Mouse (Mus musculus): Measurements from ENCODE around the gene Prpsap1.
"Not testable (repeated sequence)": the region's sequence is repeated elsewhere in the genome, so short reads cannot be mapped to it uniquely, and the experiment has no call there.

Gene Prpsap1

DNA sequence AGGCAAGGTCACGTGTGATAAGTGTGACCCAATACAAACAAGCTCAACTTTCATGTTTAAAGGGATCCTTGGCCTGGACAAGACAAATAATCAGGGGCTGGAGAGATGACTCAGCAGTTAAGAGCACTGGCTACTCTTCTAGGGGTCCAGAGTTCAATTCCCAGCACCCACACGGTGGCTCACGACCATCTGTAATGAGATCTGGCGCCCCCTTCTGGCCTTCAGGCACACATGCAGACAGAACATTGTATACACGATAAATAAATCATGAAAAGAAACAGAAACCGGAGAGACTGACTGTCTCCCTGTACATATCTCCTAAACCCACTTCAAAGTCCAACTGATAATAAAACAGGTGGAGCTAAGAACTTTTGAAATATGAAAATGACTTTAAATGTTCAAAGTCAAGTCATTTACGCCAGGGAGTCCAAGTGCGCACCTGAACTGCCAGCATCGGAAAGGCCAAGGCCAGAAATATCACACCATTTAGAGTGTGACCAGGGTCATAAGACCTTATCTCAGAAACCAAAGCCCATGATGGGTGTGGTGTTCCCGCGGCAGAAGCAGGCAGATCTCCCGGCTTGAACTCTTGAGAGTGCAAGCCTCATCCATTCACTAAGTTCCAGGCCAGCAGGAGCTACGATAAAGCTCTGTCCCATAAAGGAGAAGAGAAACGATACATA lies 5.2 kb downstream of the Prpsap1 start:
- DNase-seq (ENCODE audit: low read depth, low spot score), result peak; percentile 90

DNA sequence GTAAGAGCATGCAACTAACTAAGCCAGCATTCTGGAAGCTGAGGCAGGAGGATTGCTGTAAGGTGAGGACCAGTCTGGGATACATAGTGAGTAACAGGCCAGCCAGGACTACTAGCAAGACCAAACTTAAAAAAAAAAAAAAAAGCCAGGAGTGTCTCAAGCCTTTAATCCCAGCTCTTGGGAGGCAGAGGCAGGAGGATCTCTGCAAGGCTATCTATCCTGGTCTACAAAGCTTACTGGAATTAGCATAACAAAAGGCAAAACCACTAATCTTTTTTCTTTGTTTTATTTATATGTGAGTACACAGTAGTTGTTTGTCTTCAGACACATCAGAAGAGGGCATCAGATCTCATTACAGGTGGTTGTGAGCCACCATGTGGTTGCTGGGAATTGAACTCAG lies 5.8 kb downstream of the Prpsap1 start:
- DNase-seq (ENCODE audit: low read depth, low spot score), result peak; percentile 63

DNA sequence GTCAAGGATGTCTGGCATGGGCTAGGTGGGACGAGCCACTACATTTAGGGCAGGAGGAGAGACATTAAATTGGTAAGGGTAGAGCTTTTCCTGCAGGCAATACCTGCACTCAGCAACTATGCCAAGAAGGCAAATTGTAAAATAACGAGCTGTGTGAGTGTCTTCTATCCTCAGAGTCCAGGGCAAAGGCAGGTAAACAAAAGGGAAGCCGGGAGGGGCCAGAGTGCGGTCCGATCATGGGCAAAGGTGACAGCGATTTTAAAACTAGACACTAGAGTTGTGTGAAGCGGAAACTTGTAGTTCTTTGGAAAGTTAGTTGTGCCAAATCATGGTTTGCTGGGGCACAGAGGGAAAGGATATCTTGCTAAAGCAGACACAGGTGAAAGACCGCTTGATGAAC lies 9.7 kb downstream of the Prpsap1 start:
- no peak for DNase-seq (ENCODE audit: low read depth, low spot score)

DNA sequence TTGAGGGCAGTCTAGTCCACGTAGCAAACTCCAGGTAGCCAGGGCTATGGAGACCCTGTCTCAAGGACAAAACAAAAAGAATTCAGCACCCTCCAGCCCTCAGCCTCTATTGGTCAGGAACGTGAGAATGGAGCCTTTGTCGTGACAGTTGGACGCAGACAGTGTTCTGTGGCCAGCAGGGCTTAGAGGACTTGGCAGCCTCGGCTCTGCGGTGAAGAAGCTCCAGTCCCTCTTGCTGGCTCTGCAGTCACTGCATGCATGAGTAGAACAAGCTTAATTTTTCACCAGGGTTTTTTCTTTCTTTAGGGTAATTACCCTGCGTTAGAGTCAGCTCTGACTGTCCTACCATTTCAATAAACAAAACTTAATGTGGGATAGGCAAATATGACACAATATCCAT lies 12.2 kb downstream of the Prpsap1 start:
- DNase-seq (ENCODE audit: low read depth, low spot score), result no peak

DNA sequence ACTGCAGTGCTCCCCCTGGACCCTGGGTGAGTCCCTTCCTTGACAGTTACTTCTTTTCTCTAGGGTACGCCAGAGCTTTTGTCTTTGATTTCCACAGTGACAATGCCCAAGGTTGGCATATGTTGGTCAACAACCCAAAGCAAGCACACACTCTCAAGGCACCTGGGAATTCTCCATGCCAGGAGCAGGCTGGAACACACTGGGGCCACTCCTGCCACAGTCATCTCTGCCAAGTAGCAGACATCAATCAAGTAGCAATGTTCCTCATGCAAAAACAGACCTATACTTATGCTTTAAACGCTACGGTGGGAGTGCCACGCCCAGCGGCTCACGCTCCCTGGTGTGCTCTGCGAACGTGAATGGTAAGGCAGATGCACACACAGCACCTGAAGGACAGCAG lies 13.0 kb downstream of the Prpsap1 start:
- DNase-seq (ENCODE audit: low read depth, low spot score), result no peak

DNA sequence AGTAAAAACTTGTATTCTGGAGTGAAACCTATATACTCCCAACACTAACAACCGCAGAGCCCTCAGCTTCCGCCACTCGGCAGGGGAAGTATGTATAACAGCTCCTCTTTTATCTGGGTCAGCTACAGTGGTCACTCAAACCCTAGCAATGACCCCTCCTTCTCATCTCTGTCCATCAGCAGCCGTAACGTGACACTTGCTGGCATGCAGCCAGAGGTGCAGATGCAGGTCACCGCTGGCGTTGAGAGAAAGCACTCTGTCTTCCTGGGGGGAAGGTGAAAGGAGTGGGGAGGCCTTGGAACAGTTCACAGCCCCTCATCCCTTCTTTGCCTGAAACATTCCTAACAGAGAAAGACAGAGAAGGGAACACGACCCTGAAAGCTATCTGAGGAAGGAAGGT lies 14.2 kb downstream of the Prpsap1 start:
- DNase-seq (ENCODE audit: low read depth, low spot score), result no peak

DNA sequence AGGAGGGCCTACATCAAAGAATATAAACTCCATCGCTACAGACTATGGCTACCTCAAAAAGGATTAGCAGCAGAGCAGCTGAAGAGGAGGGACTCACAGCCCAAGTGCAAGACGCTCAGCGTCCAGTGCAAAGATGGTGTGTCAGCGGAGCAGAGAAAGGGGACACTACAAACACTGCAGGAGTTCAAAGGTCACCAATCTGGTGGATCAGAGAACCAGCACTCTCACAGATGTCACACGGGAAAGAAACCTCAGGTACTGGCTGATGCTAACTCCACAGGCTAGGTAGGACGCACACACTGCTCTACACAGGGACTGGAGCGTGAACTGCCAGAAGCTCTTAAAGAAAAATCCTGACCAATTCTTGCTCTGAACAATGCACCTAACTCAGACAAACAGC lies 15.0 kb downstream of the Prpsap1 start:
- no peak for DNase-seq (ENCODE audit: low read depth, low spot score)

DNA sequence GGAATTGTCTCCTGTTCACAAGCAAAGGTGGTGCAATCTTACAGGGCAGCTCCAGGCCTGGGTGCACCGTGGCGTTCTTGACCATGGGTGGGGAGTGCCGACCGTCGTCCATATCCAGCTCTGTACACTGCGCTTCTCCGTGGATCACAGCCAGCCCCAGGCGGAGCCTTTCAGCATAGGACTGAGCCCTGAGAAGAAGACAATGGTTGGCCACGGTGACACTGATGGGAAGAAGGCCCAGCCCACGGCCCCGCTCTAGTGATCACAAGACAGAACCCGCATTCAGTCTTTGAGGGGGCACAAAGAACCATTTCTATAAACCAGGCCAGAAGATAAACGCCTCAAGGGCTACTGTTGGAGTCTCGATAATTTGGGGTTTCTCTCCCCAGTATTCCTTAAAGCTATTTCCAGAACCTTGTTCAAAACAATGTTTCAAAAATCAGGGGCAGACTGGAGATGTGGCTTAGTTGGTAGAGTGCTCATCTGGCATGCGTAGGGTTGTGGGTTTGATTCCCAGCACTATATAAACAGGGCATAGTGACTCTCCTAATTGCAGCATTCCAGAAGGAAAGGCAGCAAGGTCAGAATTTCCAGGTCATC lies 16.7 kb downstream of the Prpsap1 start:
- no peak for DNase-seq (ENCODE audit: low read depth, low spot score)

DNA sequence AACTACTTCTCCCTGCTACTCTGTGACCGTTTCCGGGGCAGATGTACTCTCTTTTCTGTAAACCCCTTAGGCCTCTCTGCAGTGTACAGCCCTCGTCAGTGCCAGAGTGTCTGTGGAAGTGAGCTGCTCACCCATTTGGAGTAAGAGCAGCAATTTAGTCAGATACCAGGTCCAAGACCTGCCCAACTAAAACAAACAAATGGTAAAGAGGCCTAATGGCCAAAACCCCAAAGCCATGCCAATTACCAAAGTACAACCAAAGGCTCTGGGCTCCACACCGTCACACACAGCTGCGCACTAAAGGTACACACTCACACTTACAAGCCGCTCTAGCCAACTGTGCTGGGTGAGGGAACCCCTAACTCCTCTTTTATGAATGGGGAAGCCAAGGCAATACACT lies 17.3 kb downstream of the Prpsap1 start:
- no peak for DNase-seq (ENCODE audit: low read depth, low spot score)

DNA sequence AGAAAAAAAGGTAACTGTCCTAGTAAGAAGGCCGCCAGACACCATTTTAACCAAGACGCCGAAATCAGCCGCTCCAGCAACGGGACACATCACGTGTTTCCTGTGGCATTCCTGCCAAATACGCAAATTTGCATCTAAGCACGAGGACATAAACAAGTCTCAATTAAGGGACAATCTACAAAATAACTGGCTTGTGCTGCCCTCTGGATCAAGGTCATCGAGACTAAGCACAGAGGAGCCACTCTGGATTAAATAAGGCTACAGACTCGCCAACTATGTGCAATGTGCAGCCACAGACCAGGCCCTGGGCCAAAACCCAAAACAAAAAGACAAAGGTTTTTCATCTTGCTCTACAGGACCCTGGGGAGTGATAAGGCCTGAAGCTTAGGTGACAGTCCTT lies 18.0 kb downstream of the Prpsap1 start:
- DNase-seq (ENCODE audit: low read depth, low spot score), result no peak

DNA sequence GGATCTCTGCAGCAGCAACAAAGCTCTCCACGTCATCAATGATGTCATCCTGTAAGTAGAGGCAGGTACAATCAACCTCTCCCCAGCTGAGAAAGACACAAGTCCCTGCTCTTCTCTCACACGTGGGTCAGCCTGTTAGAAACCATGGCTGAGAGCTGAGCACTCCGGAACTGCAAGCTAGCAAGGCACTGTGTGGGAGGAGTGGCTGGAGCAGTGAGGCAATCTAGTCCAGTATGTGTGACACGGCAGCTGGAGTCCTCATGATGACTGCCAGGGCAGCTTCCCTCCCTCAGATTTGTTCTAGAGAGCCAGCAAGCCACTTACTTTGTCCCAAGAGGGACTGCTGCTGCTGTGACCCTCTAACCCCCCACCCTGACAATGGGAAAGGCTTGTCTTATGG lies 21.7 kb downstream of the Prpsap1 start:
- DNase-seq (ENCODE audit: low read depth, low spot score), result no peak

DNA sequence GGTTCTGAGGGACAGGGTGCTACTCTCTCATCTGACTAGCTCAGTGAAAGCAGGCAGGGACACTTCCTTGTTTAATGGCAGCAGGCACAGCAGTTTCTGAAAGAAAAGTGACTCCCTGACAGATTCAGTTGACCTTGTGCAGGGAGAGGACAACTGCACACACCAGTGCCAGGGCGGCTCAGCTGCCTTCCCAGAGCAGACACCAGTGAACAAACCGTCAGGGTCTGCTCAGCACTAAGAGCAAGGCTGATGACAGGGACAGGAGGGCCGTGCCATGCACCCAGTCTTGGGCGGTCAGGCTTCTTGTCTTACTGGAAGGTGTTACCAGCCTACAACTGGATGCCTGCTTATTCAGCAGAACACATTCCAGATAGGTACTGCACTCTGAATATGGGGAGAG lies 23.1 kb downstream of the Prpsap1 start:
- no peak for DNase-seq (ENCODE audit: low read depth, low spot score)

DNA sequence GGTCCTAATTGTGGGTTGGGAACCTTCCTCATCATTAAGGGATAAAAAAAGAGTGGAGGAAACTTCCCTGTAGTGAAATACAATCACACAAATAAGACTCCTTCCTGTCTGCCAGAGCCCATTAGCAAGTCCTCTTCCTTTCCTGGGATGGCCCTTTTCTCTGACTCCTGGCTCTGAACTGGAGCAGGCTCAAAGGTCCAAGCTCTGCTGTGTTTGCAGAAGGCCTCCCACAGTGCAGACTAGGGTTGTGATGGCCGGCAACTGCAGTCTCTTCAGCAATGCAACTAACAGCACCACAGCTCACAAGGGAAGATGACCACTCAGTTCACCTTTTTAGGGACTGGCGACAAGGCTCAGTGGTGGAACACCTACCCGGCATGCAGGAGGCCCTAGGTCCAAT lies 23.8 kb downstream of the Prpsap1 start:
- no peak for DNase-seq (ENCODE audit: low read depth, low spot score)

DNA sequence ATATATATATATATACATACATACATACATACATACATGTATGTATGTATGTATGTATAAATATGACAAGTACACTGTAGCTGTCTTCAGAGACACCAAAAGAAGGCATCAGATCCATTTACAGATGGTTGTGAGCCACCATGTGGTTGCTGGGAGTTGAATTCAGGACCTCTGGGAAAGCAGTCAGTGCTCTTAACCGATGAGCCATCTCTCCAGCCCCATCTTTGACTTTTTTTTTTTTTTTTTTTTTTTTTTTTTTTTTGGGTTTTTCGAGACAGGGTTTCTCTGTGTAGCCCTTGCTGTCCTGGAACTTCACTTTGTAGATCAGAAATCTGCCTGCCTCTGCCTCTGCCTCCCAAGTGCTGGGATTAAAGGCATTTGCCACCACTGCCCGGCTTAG lies 25.7 kb downstream of the Prpsap1 start:
- not testable (repeated sequence) for DNase-seq (ENCODE audit: low read depth, low spot score)

DNA sequence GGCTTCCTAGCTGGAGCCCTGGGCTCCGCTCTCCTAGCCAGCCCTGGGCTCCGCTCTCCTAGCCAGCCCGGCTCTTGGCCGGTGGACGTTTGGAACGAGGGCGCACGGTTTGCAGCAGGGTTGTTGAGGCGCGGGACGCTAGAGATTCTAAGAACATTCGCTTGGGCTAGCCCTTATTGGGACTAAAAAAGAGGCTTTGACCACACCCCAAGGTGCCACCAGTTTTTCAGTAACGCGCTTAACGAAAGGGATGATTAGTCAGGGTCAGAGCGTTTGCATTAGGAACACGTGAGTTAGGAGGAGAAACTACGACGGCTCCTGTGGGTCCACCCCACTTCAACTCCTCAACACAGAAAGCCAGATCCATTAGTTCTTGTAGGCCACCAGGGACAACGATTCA lies 27.9 kb downstream of the Prpsap1 start, which contains the start of gene Qrich2:
TSS of gene Qrich2 (minus strand) at position 101 of the 400 bp plus-strand sequence.
- DNase-seq (ENCODE audit: low read depth, low spot score), result no peak

DNA sequence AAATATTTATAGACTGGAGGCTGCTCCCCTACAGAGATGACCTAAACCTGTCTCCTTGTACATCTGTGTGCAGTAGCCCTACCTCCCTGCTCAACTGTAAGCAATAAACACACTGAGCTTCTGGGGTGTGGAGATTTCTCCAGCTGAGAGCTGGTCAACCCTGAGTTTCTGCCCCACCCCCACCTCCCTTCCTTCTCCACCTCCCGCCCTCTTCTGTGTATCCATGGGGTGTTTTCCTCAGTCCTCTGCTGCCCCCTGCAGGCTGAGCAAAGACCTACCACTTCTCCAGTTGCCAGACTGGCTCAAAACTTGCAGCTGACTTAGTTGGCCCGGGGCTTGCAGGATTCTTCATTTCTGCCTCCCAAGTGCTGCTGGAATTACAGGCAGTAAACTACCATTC lies 30.2 kb downstream of the Prpsap1 start:
- peak; percentile 91 for DNase-seq (ENCODE audit: low read depth, low spot score)

DNA sequence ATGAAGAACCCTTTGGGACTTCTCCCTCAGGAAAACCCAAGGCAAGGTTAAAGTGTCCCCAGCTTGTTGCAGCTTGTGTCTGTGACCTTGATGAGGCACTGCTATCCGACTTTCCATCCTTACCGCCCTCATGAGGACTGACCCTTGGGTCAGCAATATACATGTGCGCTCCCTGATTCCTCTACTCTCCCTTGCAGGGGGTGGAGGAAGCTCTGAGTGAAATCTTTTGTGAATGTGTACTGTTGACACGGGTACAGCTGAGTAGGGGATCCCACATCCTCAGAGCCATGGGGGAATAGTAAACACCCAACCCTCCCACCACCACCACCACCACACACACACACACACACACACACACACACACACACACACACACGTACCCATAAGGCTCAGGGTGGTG lies 30.7 kb downstream of the Prpsap1 start:
- DNase-seq (ENCODE audit: low read depth, low spot score), result no peak

DNA sequence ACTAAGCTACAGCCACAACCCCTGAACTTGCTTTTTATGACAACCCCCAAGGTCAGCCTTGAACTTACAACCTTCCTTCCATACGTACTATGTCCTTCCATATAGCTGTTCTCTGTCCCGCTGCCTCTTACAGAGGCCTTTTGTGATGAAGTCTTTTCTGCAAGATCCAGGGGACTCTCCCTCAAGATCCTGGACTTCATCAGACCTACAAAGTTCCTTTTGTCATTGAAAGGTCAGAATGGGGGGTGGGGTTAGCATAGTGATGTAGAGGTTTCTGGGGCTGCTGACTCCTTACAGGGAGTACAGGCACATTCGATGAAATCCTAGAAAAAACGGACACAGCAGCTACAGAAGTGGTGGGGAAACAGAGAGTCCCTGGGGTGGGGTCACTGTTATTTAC lies 34.2 kb downstream of the Prpsap1 start:
- DNase-seq (ENCODE audit: low read depth, low spot score), result peak; percentile 70

DNA sequence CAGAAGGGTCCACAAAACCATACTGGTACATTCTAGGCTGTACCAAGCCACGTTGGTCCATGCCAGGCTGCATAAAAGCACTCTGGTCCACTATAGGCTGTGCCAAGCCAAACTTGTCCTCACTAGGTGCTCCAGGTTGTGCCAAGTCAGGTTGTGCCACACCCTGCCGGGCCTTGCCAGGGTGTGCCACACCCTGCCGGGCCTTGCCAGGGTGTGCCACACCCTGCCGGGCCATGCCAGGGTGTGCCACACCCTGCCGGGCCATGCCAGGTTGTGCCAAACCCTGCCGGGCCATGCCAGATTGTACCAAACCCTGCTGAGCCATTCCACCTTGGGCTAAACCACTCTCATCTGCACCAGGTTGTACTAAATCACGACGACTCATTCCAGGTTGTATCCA lies 37.8 kb downstream of the Prpsap1 start:
- DNase-seq (ENCODE audit: low read depth, low spot score), result no peak

DNA sequence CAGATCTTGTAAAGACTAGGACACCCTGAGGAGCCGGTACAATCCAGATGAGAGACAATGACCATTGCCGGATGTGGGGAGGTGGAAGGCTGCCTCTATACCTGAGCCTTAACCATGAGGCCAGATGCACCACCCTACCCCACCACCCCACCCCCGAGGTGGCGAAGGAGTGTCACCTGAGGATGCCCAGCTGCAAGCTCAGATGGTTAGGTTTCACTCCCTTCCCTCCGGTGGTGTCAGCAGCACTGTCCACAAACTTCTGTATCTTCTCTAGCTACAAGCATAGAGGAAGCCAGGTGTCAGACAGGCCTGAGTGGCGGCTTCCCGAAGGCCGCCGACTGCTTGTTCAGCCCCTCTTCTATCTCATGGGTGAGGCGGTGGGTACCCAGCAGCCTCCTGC lies 40.1 kb downstream of the Prpsap1 start:
- DNase-seq (ENCODE audit: low read depth, low spot score), result no peak

DNA sequence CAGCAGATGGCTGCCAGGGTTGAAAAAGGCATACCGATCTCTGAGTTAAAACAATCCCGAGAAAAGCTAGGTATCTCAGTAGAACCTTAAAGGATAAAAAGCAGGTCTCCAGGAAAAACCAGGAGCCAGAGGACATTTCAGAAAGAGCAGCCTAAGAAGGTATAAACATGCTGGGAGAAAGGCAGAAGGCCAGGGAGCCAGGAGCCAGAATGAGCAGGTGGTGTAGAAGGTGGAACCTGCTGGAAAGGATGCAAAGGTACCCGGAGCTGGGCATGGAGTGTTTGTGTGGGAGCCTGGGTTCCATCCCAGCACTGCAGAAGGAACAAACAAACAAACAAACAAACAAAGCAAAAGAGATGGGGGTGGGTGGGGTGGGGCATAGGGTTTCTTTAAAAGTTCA lies 44.7 kb downstream of the Prpsap1 start:
- no peak for DNase-seq (ENCODE audit: low read depth, low spot score)

DNA sequence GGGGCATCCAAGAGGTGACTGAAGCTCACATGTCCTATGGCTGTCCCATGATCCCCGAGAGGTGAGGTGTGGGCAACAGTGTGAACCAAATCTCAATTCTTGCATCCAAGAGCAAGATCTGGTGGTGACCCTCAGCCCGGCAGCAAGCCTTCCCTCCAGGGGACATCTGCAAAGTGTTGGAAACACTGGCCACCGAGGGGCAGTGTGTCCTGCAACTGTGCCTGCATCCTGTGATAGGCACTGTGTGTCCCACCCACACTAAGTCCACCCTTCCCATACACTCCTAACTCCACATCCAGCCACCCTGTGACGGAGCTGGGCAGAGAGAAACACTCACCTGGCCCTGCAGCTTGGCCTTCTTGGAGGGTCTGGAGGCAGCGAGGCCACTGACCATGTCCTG lies 46.2 kb downstream of the Prpsap1 start:
- DNase-seq (ENCODE audit: low read depth, low spot score), result no peak

DNA sequence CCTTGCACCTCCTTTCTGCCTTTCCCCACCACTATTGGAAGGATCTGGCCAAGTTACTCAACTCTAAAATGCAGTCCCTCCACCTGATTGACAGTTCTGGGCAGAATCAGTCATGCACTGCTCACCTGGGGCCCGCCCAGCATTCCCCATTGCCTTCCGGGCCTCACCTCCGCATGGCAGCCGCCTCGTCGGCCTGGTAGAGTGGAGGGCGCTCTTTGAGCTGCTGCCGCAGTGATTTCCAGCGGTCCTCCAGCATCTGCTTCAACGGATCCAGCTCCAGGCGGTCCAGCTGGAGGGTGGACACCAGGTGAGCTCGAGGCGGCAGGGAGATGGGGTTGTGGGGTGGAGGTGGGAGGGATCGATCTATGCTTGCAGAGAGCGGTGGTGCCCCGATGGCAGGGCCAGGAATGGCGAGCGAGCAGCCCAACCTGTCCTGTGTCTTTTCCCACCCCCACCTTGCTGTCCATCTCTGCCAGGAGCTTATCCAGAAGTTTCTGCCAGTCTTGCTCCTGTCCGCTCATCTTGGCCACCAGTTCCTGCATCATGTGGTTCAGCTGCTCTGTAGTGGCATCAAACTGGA lies 47.6 kb downstream of the Prpsap1 start:
- no peak for DNase-seq (ENCODE audit: low read depth, low spot score)

All from ES-CJ7 (cell line).